Mouse (Mus musculus): ENCODE measurements around the gene Btla.
A peak's percentile ranks its signal among the peaks of the same experiment; 100 is the strongest.

Gene Btla

GRCm38 (mm10) chr16:45223648-45224388 is at the start of gene Btla:
TSS of gene Btla (plus strand) at chr16:45224315.
- no peak for DNase-seq (ENCODE audit: low read depth, low spot score)

GRCm38 (mm10) chr16:45178552-45178951 is 45.6 kb upstream of the Btla start:
- no peak for DNase-seq (ENCODE audit: low read depth, low spot score)

DNA sequence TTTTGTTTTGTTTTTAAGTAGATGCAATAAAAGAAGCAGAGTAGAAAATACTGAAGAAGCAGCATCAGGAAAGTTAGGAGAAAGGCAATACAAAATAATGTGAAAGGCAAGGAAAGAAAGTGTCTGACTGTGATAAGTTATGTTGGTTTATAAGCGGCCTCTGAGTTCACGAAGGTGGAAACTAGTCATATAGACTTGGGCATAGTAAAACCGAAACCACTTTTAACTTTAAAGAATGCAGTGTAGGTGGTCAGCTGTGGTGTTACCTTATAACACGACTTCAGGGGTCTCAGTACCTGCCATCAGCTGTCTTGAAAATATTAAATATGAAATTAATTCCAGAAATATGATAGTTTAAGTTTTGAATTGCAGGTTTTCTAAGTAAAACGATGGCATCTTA is 42.3 kb upstream of the Btla start:
- DNase-seq (ENCODE audit: low read depth, low spot score), result no peak

GRCm38 (mm10) chr16:45192613-45193012 is 31.5 kb upstream of the Btla start:
- peak; percentile 81 for DNase-seq (ENCODE audit: low read depth, low spot score)

DNA sequence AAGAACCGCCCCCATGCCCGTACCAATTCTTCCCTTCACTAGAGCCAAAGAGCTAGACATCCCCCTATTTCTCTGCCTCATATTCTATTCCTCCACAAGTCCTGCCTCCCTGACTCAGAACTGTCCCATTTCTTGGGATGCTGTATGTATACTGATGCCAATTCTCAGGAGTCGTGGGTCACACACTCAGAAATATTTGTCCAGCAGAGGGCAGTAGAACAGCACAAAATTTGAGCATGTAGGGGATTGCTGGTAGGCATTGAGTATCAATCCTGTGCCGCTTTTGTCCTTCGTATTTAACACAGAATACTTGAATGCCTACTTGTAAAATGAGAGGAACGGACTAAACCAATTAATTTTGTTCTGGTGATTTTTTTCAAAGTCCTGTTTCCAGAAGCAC is 27.3 kb upstream of the Btla start:
- peak; percentile 81 for DNase-seq (ENCODE audit: low read depth, low spot score)

DNA sequence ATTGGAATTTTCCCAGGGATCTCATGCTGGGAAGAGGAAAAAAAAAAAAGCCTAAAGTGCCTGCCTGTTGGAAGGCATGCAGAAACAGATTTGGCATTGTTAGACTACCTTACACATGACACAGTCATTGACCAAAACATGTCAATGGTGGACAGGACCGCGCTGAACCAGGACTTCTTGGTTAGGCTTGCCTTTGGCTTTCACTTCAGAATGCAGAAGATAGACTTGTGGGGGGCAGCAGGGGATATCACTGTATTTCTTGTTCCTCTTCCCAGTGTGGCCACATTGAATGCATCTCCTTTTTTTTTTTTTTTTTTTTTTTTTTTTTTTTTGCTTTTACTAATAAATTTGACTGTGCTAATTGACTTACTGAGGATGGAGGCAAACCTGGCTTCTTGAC is 22.7 kb upstream of the Btla start:
- no peak for DNase-seq (ENCODE audit: low read depth, low spot score)

DNA sequence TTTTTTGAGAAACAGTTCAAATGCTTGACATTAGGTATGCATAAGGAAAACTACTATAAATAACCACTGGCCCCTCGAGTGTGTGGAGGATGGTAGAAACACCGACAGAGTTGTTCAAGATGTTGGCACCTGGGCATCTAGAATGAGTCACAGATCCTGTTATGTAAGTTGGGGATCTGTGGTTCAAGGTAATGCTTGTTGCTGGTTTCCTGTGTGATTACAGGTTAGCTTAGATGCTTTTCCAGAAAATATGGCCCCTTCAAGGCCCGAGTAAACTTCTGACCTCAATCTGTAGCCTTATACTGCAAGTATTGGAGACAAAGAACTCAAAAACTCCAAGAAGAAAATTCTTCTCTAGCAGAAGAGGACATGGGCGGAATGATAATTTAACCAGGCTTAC is 19.7 kb upstream of the Btla start:
- DNase-seq (ENCODE audit: low read depth, low spot score), result no peak

DNA sequence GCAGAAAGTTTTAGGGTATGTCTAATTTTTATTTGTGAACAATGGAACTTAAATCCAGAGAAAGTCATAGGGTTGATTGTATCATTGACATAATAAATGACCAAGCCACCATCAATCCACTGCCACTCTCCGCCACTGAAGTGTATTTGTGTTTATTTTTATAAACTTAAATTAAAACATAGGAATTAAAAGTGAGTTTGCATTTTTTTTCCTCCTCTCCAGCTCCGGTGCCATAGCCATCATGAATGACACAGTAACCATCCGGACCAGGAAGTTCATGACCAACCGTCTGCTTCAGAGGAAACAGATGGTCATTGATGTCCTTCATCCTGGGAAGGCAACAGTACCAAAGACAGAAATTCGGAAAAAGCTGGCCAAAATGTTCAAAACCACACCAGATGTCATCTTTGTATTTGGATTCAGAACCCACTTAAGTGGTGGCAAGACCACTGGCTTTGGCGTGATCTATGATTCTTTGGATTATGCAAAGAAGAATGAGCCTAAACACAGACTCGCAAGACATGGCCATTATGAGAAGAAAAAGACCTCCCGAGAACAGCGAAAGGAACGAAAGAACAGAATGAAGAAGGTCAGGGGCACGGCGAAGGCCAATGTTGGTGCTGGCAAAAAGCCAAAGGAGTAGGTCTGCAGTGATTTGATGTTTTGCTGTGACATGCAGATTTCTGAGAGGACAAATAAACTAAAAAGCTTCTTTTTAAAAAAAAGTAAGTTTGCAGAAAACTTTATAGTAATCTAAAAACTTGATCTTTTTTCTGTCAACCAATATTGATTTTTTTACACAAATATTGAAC is 19.1 kb upstream of the Btla start:
- no peak for DNase-seq (ENCODE audit: low read depth, low spot score)

DNA sequence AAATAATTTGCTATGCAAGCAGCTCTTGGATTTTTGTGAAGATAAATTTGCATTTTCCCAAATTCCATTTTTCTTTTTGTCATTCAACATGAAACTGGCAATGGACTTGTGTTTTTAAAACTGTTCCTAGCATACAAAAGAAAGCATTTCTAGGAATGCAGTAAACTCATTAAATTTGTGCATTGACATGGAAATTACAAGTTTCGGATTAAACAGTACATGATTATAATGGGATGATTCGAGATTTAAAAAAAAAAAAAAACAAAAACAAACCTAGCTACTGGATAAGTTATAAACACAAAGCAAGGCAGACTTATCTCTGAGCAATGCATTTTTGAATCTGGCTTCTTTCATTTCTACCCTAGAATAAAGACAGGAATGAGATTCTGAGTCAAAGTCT is 2.1 kb upstream of the Btla start:
- DNase-seq (ENCODE audit: low read depth, low spot score), result no peak

DNA sequence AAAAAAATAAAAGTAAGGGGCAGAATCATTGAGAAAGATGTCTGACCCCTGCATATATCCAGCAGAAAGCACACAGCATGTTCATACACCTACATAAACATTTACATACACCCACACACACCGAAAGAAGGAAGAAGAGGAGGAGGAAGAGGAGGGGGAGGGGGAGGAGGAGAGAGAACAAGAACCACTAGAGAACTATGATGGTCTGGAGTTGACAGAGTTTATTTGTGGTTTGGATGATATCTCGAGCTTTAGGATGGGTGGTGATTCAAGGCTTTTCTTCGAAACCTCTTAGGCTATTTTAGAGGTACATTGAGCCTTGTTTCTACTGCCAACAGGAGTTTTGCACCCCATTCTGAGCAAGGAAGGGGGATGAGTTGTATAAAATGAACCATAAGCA is 1.3 kb upstream of the Btla start:
- DNase-seq (ENCODE audit: low read depth, low spot score), result no peak

DNA sequence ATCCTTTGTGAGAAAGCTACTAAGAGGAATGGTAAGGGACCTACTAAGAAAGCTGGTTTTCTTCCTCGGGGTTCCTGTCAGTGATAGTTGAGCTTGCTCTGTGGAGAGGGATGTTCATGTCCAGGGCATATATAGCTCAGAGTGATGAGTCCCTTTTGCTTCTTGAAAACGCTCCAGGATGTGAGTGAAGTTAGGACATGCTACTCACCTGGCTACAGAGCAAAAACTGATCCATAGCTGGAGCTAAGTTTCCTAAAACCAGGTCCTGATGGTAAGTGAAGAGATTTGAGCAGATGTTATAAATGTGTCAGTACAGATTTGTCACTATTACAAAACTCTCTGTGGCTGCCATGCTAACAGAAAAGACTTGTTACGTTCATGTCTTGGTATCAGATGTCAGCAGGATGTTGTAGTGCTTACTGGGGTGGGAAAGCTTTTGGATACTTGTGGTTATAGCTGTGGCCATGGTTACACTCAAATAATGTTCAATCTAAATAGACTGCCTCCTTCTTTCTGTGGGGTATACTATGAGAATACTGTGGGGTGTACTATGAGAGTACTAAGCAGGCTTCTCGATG is 405 bp downstream of the Btla start:
- DNase-seq (ENCODE audit: low read depth, low spot score), result no peak

DNA sequence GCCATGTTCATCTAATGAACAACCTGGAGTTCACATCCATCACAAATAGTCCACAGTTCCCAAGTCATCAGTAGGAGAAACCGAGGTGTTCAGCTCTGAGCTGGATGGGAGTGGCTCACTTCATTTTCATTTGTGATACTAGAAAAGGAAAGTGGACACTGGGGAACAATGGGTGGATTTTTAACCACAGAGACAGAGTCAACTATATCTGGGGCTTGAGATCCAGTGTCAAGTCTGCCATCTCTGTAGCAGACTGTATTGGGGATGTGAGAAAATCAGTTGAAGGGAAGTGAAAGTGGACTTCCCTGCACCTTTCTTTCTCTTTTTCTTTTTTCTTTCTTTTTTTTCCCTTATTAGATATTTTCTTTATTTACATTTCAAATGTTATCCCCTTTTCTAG is 2.9 kb downstream of the Btla start:
- DNase-seq (ENCODE audit: low read depth, low spot score), result no peak

GRCm38 (mm10) chr16:45231296-45231695 is 7.2 kb downstream of the Btla start:
- DNase-seq (ENCODE audit: low read depth, low spot score), result no peak

DNA sequence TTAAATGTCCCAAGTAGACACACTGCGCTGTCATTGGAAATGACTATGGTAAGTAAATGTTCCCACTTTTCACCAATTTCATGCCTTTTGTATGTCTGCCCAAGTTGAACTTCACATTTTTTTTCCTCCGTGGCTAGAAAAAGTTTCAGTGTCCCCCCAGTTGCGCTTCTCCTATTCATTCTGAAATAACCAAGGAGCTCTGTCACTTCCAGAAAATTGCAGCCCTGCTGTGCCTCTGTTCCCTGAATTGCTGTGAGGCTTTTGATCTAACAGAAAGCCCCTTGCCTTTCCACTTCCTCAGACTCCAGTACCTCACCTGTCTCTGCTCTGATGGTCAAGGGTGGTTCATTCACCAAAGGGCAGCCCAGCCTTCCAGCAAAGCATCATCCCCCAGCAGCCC is 8.9 kb downstream of the Btla start:
- DNase-seq (ENCODE audit: low read depth, low spot score), result no peak

GRCm38 (mm10) chr16:45242700-45243099 is 18.6 kb downstream of the Btla start:
- DNase-seq (ENCODE audit: low read depth, low spot score), result no peak

GRCm38 (mm10) chr16:45244930-45245472 is 20.9 kb downstream of the Btla start:
- DNase-seq (ENCODE audit: low read depth, low spot score), result peak; percentile 54

DNA sequence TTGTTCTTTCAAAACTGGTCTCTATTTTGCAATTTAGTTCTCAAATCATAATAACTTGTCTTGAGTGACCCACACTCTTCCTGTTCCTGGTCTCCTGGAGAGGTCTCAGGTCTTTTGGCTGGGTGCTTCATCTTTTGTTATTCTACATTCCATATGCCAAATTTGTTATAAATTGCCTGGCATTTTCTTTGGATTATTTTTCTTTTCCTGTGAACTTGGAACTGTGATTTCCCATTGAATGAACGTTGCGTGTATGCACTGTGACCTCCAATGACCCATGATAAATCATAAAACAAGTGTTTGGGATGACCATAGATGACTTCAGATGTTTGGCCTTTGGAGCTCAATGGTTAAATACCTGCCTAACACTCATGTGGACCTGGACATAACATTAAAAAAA is 25.6 kb downstream of the Btla start:
- no peak for DNase-seq (ENCODE audit: low read depth, low spot score)

GRCm38 (mm10) chr16:45250317-45250716 is 26.2 kb downstream of the Btla start:
- no peak for DNase-seq (ENCODE audit: low read depth, low spot score)

DNA sequence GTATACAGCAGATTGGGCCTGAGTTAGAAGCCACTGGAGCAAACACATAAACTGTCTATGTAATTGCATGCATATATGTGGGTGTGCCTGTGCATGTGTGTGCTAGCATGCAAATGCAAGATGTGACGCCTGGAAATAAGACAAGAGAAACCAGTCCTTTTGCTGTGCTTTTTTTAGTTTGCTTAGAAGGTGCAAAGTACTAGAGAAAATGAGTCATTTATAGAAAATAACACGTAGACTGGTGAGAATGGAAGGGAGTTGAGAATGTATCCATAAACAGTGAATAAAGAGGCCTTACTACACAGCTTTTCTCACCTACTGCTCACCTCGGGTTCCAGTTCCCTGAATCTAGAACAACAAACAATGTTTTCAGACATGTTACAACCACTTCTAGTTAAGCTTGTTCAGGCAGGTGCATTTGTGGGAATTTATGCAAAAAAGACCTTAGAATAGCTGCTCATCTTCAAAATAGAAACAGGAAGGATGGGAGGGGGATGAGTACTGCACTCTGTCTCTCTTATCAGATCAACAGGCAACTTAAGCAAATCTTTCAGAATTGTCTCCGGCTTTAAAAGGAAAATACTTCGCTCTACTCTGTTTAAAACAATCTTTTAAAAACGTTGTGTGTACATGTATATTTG is 27.8 kb downstream of the Btla start:
- no peak for DNase-seq (ENCODE audit: low read depth, low spot score)

- DNase-seq (ENCODE audit: low read depth, low spot score), result no peak
Measured at GRCm38 (mm10) chr16:45255183-45255861, 31.2 kb downstream of the Btla start.

GRCm38 (mm10) chr16:45256895-45257294 is 32.8 kb downstream of the Btla start:
- DNase-seq (ENCODE audit: low read depth, low spot score), result no peak

Data from mesoderm, embryonic 11.5 days (tissue).